Mouse (Mus musculus) cerebellum, adult 2 months (tissue): ENCODE data around the gene Gpcpd1.

Source experiments
- CTCF ChIP-seq: fragments of 200-500 bp; IDR thresholded peaks from 2 replicates; pipeline ENCODE4 v1.5.1; 2011; ENCODE audit warnings: low read depth, mild to moderate bottlenecking, control low read depth, low read length, moderate library complexity, borderline replicate concordance; ENCODE audit not compliant: insufficient read depth
- POLR2A ChIP-seq: fragments of 200-500 bp; IDR thresholded peaks from 2 replicates; pipeline ENCODE4 v1.6.1; 2011; ENCODE audit warnings: low read length, control low read depth, borderline replicate concordance; ENCODE audit not compliant: insufficient read depth

DNA sequence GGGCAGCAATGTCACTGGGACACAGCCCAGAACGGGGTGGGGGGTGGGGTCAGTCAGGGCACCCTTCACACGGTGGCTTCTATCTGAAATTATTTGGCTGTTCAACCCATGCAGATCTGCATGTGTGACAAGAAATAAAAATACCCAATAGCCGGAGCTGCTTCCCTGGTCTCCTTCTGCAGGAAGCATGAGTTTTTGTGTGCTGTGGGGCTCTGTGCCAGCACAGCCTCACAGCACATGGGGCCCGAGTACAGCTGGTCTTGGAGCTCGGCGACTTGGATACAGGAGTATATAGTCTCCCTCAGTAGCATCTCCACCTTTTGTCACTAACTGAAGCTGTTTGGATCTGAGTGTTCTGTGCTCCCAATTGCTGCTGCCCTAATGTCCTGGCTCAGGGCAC is 73.2 kb downstream of the Gpcpd1 start:
- TF ChIP-seq CTCF (no peak), POLR2A (no peak)
